Mouse (Mus musculus) lung, postnatal 0 days (tissue): ENCODE measurements at regions not wholly inside any gene's neighbourhood (a gene's known extent, or its start where the extent isn't known, plus 50 kb on each side); places are given as distances from the start of the nearest gene placed in this dataset.

Experiments
- CTCF ChIP-seq: IDR thresholded peaks from 2 replicates; pipeline ENCODE4 v1.5.1; 2016; ENCODE audit warnings: antibody characterized with exemption, mild to moderate bottlenecking
- EP300 ChIP-seq: IDR thresholded peaks from 2 replicates; pipeline ENCODE4 v1.6.1; 2016; ENCODE audit warnings: antibody characterized with exemption, mild to moderate bottlenecking, control low read depth

- TF ChIP-seq CTCF (no peak), EP300 (no peak)
These were observed 219.1 kb upstream of the Prdm1 start for GRCm38 (mm10) chr10:44747419-44747818.
